Mouse (Mus musculus) intestine, embryonic 16.5 days (tissue): Measurements from ENCODE around the gene Zbtb8a. TPM values are rescaled to one million over a fixed set of nuclear protein-coding genes. Genes with fewer than 3 reads are reported as not detected.
A peak's percentile ranks its signal among the peaks of the same experiment; 100 is the strongest.

Source experiments
- ATAC-seq: fragments of 200-750 bp; cut with Nextera tagmentation; 2 replicates; pipeline ENCODE4 v1.8.0; 2017; ENCODE audit warnings: moderate TSS enrichment, moderate library complexity
- H3K27ac ChIP-seq: fragments of 300-500 bp; sonication (generic); 2 replicates; pipeline ENCODE4 v1.5.1; 2014; ENCODE audit warnings: mild to moderate bottlenecking, low read length
- H3K27me3 ChIP-seq: fragments of 300-500 bp; sonication (generic); replicated peaks from 2 replicates; pipeline ENCODE4 v1.6.1; 2014; ENCODE audit warnings: low read length, control low read depth, mixed read lengths; ENCODE audit not compliant: control insufficient read depth, insufficient read depth
- H3K36me3 ChIP-seq: fragments of 300-500 bp; sonication (generic); 2 replicates; pipeline ENCODE4 v1.6.1; 2014; ENCODE audit warnings: low read length, control low read depth; ENCODE audit not compliant: control insufficient read depth, insufficient read depth
- H3K4me1 ChIP-seq: fragments of 300-500 bp; sonication (generic); 2 replicates; pipeline ENCODE4 v1.6.1; 2014; ENCODE audit warnings: low read length, control low read depth, mixed read lengths; ENCODE audit not compliant: control insufficient read depth, insufficient read depth
- H3K4me2 ChIP-seq: fragments of 300-500 bp; sonication (generic); 2 replicates; pipeline ENCODE4 v1.6.1; 2014; ENCODE audit warnings: low read depth, low read length, control low read depth
- H3K4me3 ChIP-seq: fragments of 300-500 bp; sonication (generic); 2 replicates; pipeline ENCODE4 v1.5.1; 2014; ENCODE audit warnings: mild to moderate bottlenecking, low read length
- H3K9ac ChIP-seq: fragments of 300-500 bp; sonication (generic); 2 replicates; pipeline ENCODE4 v1.6.1; 2014; ENCODE audit warnings: low read depth, low read length
- H3K9me3 ChIP-seq: fragments of 300-500 bp; sonication (generic); 2 replicates; pipeline ENCODE4 v1.6.1; 2016; ENCODE audit warnings: low read length, control low read depth; ENCODE audit not compliant: control insufficient read depth
- WGBS: fragments of 180-500 bp; shearing (Covaris S2); extraction: QIAGEN DNeasy Blood & Tissue Kit; methylation state at CpG from one replicate; pipeline ENCODE4 v1.1.7; 2014; 5-methylcytosine and 5-hydroxymethylcytosine counted together
- polyA plus RNA-seq: library from polyadenylated mRNA; unstranded; fragments of >200 nt; fragmentation: Nextera tagmentation; extraction: Ambion mirVana; gene quantifications from 2 replicates; pipeline ENCODE4 v1.2.1, GENCODE M21; 2015

The Zbtb8a gene
- polyA plus RNA-seq, 1 experiment from 2014 or later = 14.0 TPM

DNA sequence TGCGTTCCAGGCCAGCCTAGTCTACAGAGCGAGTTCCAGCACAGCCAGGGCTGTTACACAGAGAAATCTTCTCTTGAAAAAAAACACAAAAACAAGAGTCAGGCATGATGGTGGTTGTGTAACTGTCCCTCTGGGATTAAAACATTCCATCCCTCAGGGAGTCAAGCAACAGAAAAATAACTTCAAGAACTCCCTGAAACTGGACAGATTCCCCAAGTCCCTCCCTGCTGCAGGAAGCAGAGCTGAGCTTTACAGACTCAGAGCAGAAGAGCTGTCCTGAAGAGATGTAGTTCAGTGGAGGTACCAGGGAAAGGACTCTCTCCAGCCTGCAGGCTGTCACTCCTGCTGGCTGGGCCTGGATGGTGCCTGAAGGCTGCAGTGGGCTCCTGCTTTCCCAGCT, 4.6 kb upstream of the Zbtb8a start:
- H3K9me3 ChIP-seq = no peaks in the 10 kb centered on the region
- ATAC-seq = no peak
- no peaks in the 10 kb centered on the region for H3K27me3 ChIP-seq
- no peak overlapping the region for H3K4me3 ChIP-seq
- H3K9ac ChIP-seq = no peak overlapping the region
- 95% methylated on average over 2 of the region's 2 CpGs for WGBS
- H3K36me3 ChIP-seq = no peaks in the 10 kb centered on the region
- peak overlapping the region; percentile 31; the same call in 1 of the 2 replicates for H3K27ac ChIP-seq
- 0 out of 2 replicates have a peak, but pooled peaks cover 4% of the 10 kb centered on the region for H3K4me1 ChIP-seq
- H3K4me2 ChIP-seq = no peak overlapping the region

DNA sequence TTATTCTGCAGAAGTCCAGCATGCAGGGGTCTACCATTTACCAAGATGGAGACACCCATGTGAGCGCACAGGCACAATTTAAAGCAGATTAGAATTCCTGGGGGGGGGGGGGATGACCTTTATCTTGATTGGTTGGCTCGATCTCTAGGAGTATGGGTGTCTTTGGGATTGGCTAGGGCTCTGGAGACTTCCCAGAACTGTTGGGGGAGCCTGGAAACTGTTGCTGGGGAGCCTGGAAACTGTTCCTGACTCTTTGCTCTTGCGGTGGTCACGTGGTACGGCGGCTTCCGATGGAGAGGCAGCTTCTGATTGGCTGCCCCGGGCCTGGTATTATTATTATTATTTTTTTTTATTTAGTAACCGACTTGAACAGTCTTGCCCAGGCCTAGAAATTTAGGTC, 4.1 kb upstream of the Zbtb8a start:
- H3K4me1 ChIP-seq = 0 out of 2 replicates have a peak, but pooled peaks cover 4% of the 10 kb centered on the region
- H3K9ac ChIP-seq = no peak overlapping the region
- H3K9me3 ChIP-seq = no peaks in the 10 kb centered on the region
- H3K27me3 ChIP-seq = no peaks in the 10 kb centered on the region
- ATAC-seq = no peak
- H3K4me3 ChIP-seq = no peak overlapping the region
- no peak overlapping the region for H3K27ac ChIP-seq
- no peaks in the 10 kb centered on the region for H3K36me3 ChIP-seq
- 90% methylated on average over 9 of the region's 9 CpGs for WGBS
- no peak overlapping the region for H3K4me2 ChIP-seq

DNA sequence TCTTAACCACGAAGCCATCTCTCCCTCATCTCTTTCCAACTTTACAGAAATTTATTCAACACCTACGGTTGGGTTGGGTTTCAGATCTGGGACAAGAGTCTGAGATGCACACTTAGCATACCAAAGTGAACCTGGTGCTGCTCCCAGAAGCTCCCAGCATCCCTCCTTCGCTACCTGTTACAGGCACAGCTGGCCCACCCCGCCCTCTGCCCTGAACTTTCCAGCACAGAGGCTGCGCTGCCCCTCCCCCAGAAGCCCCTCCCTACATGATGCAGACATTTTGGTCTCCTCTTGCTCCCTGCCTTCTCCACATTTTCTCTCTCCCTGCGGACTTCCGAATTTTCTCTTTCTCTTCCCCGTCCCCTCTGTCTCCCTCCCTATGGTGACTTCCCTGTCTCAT, 3.2 kb upstream of the Zbtb8a start:
- Histone ChIP-seq H3K27ac (no peak overlapping the region), H3K27me3 (no peaks in the 10 kb centered on the region), H3K9me3 (no peaks in the 10 kb centered on the region), H3K4me1 (peaks cover 6% of the 10 kb centered on the region; the same call in 1 of the 2 replicates), H3K4me2 (no peak overlapping the region), H3K9ac (no peak overlapping the region), H3K36me3 (no peaks in the 10 kb centered on the region), H3K4me3 (no peak overlapping the region)
- 81% methylated on average over 8 of the region's 8 CpGs for WGBS
- no peak for ATAC-seq

DNA sequence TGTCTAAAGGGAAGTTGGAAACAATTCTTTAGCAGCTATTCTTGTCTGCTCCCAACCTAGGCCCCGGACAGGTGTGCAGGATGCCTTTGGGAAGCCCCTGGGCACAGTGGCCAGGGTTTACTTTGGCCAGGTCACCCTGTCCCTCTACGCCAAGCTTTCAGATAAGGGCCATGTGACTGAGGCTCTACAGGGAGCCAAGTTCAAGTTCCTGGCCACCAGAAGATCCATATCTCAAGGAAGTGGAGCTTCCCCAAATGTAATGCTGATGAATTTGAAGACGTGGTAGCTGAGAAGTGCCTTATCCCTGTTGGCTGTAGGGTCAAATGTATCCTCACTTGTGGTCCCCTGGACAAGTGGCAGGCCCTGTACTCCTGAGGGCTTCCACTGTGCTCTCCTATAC, 1.9 kb upstream of the Zbtb8a start:
- 76% methylated on average over 3 of the region's 3 CpGs for WGBS
- Histone ChIP-seq H3K9me3 (no peaks in the 10 kb centered on the region), H3K4me1 (peaks cover 2% of the 10 kb centered on the region; the same call in 1 of the 2 replicates), H3K27me3 (no peaks in the 10 kb centered on the region), H3K4me3 (no peak overlapping the region), H3K9ac (no peak overlapping the region), H3K36me3 (no peaks in the 10 kb centered on the region), H3K4me2 (no peak overlapping the region), H3K27ac (no peak overlapping the region)
- no peak for ATAC-seq

DNA sequence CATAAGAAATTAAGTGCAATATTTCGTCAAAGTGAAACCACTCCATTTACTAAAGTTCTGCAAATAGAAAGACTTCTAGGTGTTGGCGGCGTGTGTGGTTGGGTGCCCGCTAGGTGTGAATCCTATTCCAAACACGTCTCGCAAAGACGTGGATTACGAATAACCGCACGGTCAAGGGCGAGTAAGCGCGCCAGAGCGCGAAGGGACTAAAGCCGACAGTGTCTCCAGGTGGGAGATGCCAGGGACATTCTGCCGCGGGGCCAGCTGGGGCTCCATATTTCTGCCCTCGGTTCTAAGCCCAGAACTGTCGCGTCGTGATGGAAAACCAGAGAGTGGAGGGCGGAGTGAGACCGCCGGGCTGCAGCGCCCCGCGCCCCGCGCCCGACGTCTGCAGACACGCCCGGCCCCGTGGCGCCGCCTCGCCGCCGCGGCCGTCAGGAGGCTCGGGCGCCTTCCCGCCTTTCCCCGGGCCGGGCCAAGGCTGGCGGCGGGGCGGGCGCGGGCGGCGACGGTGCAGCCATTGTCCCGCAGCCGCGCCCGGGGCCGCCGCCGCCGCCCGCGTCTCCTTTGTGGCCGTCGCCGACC, 863 bp downstream of the Zbtb8a start:
- under 1% methylated on average over 63 of the region's 68 CpGs for WGBS
- Histone ChIP-seq H3K36me3 (no peaks in the 10 kb centered on the region), H3K27ac (peak overlapping the region; percentile 89), H3K4me2 (peak overlapping the region; percentile 56), H3K9me3 (no peaks in the 10 kb centered on the region), H3K9ac (peak overlapping the region; percentile 94), H3K27me3 (no peaks in the 10 kb centered on the region), H3K4me1 (peaks cover 10% of the 10 kb centered on the region), H3K4me3 (peak overlapping the region; percentile 81)
- ATAC-seq = peak; percentile 64

DNA sequence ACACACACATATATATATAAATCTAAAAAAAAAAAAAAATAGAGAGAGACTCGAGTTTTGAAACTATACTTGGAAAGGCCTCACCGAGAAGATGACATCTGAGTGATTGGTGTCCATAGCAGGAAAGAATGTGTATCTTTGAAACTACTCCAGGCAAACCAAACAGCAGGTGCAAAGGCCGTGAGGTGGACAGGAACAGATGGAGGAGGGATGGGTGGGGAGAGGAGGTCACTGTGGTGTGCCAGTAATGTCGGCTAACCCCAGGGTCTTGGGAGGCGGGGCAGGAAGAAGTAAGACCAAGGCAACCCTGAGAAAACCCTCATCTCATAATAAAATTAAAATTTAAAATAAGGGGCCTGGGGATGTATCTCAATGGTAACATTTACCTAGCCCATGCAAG, 2.1 kb downstream of the Zbtb8a start:
- ATAC-seq = no peak
- Histone ChIP-seq H3K9ac (no peak overlapping the region), H3K27ac (no peak overlapping the region), H3K4me1 (peaks cover 10% of the 10 kb centered on the region), H3K9me3 (no peaks in the 10 kb centered on the region), H3K4me2 (no peak overlapping the region), H3K36me3 (no peaks in the 10 kb centered on the region), H3K27me3 (no peaks in the 10 kb centered on the region), H3K4me3 (no peak overlapping the region)
- WGBS = 78% methylated on average over 5 of the region's 5 CpGs

DNA sequence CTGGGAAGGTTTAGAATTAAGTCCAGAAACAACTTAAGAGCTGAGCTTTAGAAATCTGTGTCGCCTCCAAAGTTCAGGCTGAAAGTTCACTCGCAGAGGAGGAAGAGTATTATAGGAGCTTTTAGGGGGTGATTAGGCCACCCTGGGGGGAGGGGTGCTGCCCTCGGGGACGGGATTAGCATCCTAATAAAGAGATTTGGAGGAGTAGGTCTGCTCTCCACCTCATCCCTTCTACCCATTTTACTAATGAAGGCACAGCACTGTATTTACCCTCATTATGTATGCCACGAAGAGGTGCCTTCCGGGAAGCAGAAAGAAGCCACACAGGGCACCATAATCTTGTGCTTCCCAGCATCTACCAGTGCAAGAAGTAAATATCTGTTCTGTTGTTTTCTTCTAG, 2.9 kb downstream of the Zbtb8a start:
- H3K4me2 ChIP-seq = no peak overlapping the region

DNA sequence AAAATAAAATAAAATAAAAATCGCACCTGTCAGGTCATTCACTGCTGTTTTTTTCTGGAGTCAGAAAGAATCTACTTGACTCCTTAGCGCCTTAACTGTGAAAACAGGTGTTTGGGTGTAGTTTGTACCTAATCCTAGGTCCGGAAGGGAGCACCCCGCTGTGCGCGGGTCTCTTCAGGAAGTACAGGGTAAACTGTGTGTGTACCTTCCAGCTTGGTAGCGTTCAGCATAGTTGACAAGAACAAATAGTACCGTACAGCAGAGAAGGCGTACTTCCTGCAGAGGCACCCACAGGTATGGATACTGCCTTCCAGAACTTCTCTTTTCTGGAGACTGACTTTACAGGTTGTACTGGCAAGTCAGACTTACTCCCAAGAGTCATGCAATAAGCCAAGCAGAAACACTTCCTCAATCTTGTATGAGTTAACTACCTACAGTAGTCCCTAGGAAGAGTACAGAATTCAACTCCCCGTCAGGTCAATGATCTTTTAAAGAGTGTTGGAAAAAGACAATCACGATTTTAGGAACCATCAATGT, 3.6 kb downstream of the Zbtb8a start:
- peaks cover 10% of the 10 kb centered on the region for H3K4me1 ChIP-seq
- H3K9me3 ChIP-seq = no peaks in the 10 kb centered on the region
- H3K4me3 ChIP-seq = no peak overlapping the region
- peak; percentile 45; the same call in 1 of the 2 replicates for ATAC-seq
- H3K9ac ChIP-seq = no peak overlapping the region
- H3K27me3 ChIP-seq = no peaks in the 10 kb centered on the region
- WGBS = 54% methylated on average over 11 of the region's 11 CpGs
- H3K36me3 ChIP-seq = no peaks in the 10 kb centered on the region
- no peak overlapping the region for H3K4me2 ChIP-seq
- H3K27ac ChIP-seq = no peak overlapping the region

More for the DNA sequence above, 2.9 kb downstream of the Zbtb8a start:
- no peaks in the 10 kb centered on the region for H3K36me3 ChIP-seq
- H3K9ac ChIP-seq = no peak overlapping the region
- H3K9me3 ChIP-seq = no peaks in the 10 kb centered on the region
- no peak overlapping the region for H3K4me3 ChIP-seq
- 48% methylated on average over 6 of the region's 6 CpGs for WGBS
- H3K4me1 ChIP-seq = peaks cover 10% of the 10 kb centered on the region
- no peaks in the 10 kb centered on the region for H3K27me3 ChIP-seq
- no peak overlapping the region for H3K27ac ChIP-seq
- no peak for ATAC-seq

DNA sequence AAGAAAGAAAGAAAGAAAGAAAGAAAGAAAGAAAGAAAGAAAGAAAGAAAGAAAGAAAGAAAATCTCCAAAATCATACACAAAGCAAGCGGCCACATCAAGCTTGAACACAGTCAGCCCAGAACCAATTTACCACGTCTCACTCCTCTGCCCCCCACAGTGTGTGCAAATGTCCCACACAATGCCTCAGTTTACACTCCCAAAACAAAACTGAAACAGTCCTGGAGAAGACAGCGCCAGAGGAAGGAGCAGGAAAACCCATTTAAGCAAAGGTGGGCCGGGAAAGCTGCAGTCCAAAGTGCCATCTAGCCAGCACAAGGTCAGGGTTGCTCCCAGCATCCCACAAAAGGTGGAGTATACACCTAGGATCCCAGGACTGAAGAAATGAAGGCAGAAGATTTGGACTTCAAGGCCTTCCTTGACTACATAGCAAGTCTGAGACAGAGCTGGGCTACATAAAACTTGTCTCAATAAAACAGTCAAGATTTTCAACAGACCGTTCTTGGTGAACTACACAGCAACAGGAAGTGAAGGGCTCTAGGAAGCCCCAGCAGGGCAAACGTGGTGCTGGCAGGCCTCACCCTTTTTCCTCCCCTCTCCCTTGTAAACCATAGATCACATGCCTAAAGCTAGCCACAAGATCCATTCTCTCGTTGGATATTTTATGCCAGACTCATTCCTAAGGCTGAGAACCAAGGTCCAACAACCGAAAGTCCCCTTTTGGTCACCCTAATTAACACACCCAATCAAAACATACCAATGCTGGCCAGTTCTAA, 4.5 kb downstream of the Zbtb8a start:
- Histone ChIP-seq H3K36me3 (peaks cover 5% of the 10 kb centered on the region; the same call in 1 of the 2 replicates), H3K4me1 (peaks cover 10% of the 10 kb centered on the region), H3K27me3 (no peaks in the 10 kb centered on the region), H3K4me2 (no peak overlapping the region; the same call in 1 of the 2 replicates), H3K4me3 (no peak overlapping the region), H3K27ac (peak overlapping the region; percentile 63), H3K9ac (no peak overlapping the region), H3K9me3 (no peaks in the 10 kb centered on the region)
- 41% methylated on average over 8 of the region's 8 CpGs for WGBS
- peak; percentile 34; the same call in 1 of the 2 replicates for ATAC-seq
